Mouse (Mus musculus): Measurements from ENCODE around the gene Aldh2. TPM values are rescaled to one million over a fixed set of nuclear protein-coding genes. Genes with fewer than 3 reads are reported as not detected.

Aldh2 gene
- polyA plus RNA-seq, 1 experiment from 2014 or later: 72.0 TPM

- no peaks in the 10 kb centered on the region for H3K9me3 ChIP-seq (replicated peaks)
- H3K4me2 ChIP-seq: no peak overlapping the region
- no peak for ATAC-seq (ENCODE audit: insufficient number of reproducible peaks, low FRiP score)
- H3K4me3 ChIP-seq: no peak overlapping the region
- peaks cover 15% of the 10 kb centered on the region for H3K36me3 ChIP-seq
- no peak overlapping the region for H3K27ac ChIP-seq (ENCODE audit: poor library complexity, severe bottlenecking)
- H3K4me1 ChIP-seq (replicated peaks): no peaks in the 10 kb centered on the region
- H3K9ac ChIP-seq: no peak overlapping the region
- 78% methylated on average over 11 of the region's 11 CpGs for WGBS
- no peaks in the 10 kb centered on the region for H3K27me3 ChIP-seq (replicated peaks)
Measured at GRCm38 (mm10) chr5:121576927-121577488, 16.6 kb downstream of the Aldh2 start.

- Histone ChIP-seq H3K36me3 (peaks cover 15% of the 10 kb centered on the region), H3K4me1 (replicated peaks) (no peaks in the 10 kb centered on the region), H3K9ac (no peak overlapping the region), H3K27ac (ENCODE audit: poor library complexity, severe bottlenecking) (no peak overlapping the region), H3K9me3 (replicated peaks) (no peaks in the 10 kb centered on the region), H3K4me2 (no peak overlapping the region), H3K4me3 (no peak overlapping the region), H3K27me3 (replicated peaks) (no peaks in the 10 kb centered on the region)
- ATAC-seq (ENCODE audit: insufficient number of reproducible peaks, low FRiP score): no peak
- WGBS: 89% methylated on average over 11 of the region's 11 CpGs
Measured at GRCm38 (mm10) chr5:121575867-121576266, 17.8 kb downstream of the Aldh2 start.

GRCm38 (mm10) chr5:121574145-121574544 is 19.5 kb downstream of the Aldh2 start:
- no peak overlapping the region for H3K9ac ChIP-seq
- no peaks in the 10 kb centered on the region for H3K27me3 ChIP-seq (replicated peaks)
- H3K27ac ChIP-seq (ENCODE audit: poor library complexity, severe bottlenecking): no peak overlapping the region
- H3K4me3 ChIP-seq: no peak overlapping the region
- H3K4me1 ChIP-seq (replicated peaks): no peaks in the 10 kb centered on the region
- H3K9me3 ChIP-seq (replicated peaks): no peaks in the 10 kb centered on the region
- no peak overlapping the region for H3K4me2 ChIP-seq
- H3K36me3 ChIP-seq: peaks cover 13% of the 10 kb centered on the region; the same call in 1 of the 2 replicates
- ATAC-seq (ENCODE audit: insufficient number of reproducible peaks, low FRiP score): no peak
- WGBS: 84% methylated on average over 13 of the region's 13 CpGs

GRCm38 (mm10) chr5:121570787-121571186 is 22.8 kb downstream of the Aldh2 start:
- no peaks in the 10 kb centered on the region for H3K9me3 ChIP-seq (replicated peaks)
- peaks cover 9% of the 10 kb centered on the region; the same call in 1 of the 2 replicates for H3K36me3 ChIP-seq
- H3K27ac ChIP-seq (ENCODE audit: poor library complexity, severe bottlenecking): no peak overlapping the region
- H3K4me2 ChIP-seq: no peak overlapping the region
- WGBS: 52% methylated on average over 1 of the region's 1 CpGs
- H3K27me3 ChIP-seq (replicated peaks): 0 out of 2 replicates have a peak, but pooled peaks cover 3% of the 10 kb centered on the region
- no peak for ATAC-seq (ENCODE audit: insufficient number of reproducible peaks, low FRiP score)
- H3K4me1 ChIP-seq (replicated peaks): peaks cover 11% of the 10 kb centered on the region
- no peak overlapping the region for H3K9ac ChIP-seq
- H3K4me3 ChIP-seq: no peak overlapping the region

GRCm38 (mm10) chr5:121569881-121570420 is 23.7 kb downstream of the Aldh2 start:
- Histone ChIP-seq H3K36me3 (peaks cover 8% of the 10 kb centered on the region; the same call in 1 of the 2 replicates), H3K4me3 (no peak overlapping the region), H3K27me3 (replicated peaks) (0 out of 2 replicates have a peak, but pooled peaks cover 3% of the 10 kb centered on the region), H3K27ac (ENCODE audit: poor library complexity, severe bottlenecking) (no peak overlapping the region), H3K9me3 (replicated peaks) (no peaks in the 10 kb centered on the region), H3K9ac (no peak overlapping the region), H3K4me2 (no peak overlapping the region), H3K4me1 (replicated peaks) (peaks cover 11% of the 10 kb centered on the region)
- ATAC-seq (ENCODE audit: insufficient number of reproducible peaks, low FRiP score): no peak
- WGBS: 76% methylated on average over 9 of the region's 9 CpGs

GRCm38 (mm10) chr5:121566035-121566681 is 27.5 kb downstream of the Aldh2 start:
- H3K4me1 ChIP-seq (replicated peaks): peaks cover 13% of the 10 kb centered on the region
- H3K9me3 ChIP-seq (replicated peaks): no peaks in the 10 kb centered on the region
- H3K4me3 ChIP-seq: no peak overlapping the region
- no peak for ATAC-seq (ENCODE audit: insufficient number of reproducible peaks, low FRiP score)
- WGBS: 88% methylated on average over 16 of the region's 16 CpGs
- H3K4me2 ChIP-seq: no peak overlapping the region
- H3K36me3 ChIP-seq: peaks cover 6% of the 10 kb centered on the region; the same call in 1 of the 2 replicates
- 0 out of 2 replicates have a peak, but pooled peaks cover 3% of the 10 kb centered on the region for H3K27me3 ChIP-seq (replicated peaks)
- no peak overlapping the region for H3K9ac ChIP-seq
- no peak overlapping the region for H3K27ac ChIP-seq (ENCODE audit: poor library complexity, severe bottlenecking)

GRCm38 (mm10) chr5:121564468-121564895 is 29.1 kb downstream of the Aldh2 start:
- 0 out of 2 replicates have a peak, but pooled peaks cover 3% of the 10 kb centered on the region for H3K27me3 ChIP-seq (replicated peaks)
- peak overlapping the region; percentile 39; the same call in 1 of the 2 replicates for H3K9ac ChIP-seq
- 7% methylated on average over 11 of the region's 11 CpGs for WGBS
- peak overlapping the region; percentile 58 for H3K4me2 ChIP-seq
- H3K36me3 ChIP-seq: no peaks in the 10 kb centered on the region
- H3K27ac ChIP-seq (ENCODE audit: poor library complexity, severe bottlenecking): no peak overlapping the region
- H3K4me3 ChIP-seq: peak overlapping the region; percentile 26
- H3K4me1 ChIP-seq (replicated peaks): peaks cover 13% of the 10 kb centered on the region
- ATAC-seq (ENCODE audit: insufficient number of reproducible peaks, low FRiP score): no peak
- no peaks in the 10 kb centered on the region for H3K9me3 ChIP-seq (replicated peaks)

GRCm38 (mm10) chr5:121562436-121562835 is 31.2 kb downstream of the Aldh2 start:
- Histone ChIP-seq H3K4me3 (no peak overlapping the region), H3K4me2 (no peak overlapping the region), H3K36me3 (no peaks in the 10 kb centered on the region), H3K27ac (ENCODE audit: poor library complexity, severe bottlenecking) (no peak overlapping the region), H3K9ac (no peak overlapping the region), H3K27me3 (replicated peaks) (no peaks in the 10 kb centered on the region), H3K4me1 (replicated peaks) (peaks cover 12% of the 10 kb centered on the region), H3K9me3 (replicated peaks) (no peaks in the 10 kb centered on the region)
- 79% methylated on average over 3 of the region's 3 CpGs for WGBS
- no peak for ATAC-seq (ENCODE audit: insufficient number of reproducible peaks, low FRiP score)

- Histone ChIP-seq H3K4me2 (no peak overlapping the region), H3K4me3 (no peak overlapping the region), H3K27ac (ENCODE audit: poor library complexity, severe bottlenecking) (no peak overlapping the region), H3K4me1 (replicated peaks) (peaks cover 11% of the 10 kb centered on the region), H3K9ac (no peak overlapping the region), H3K36me3 (no peaks in the 10 kb centered on the region), H3K9me3 (replicated peaks) (peaks cover 4% of the 10 kb centered on the region), H3K27me3 (replicated peaks) (no peaks in the 10 kb centered on the region)
- ATAC-seq (ENCODE audit: insufficient number of reproducible peaks, low FRiP score): no peak
- 74% methylated on average over 7 of the region's 7 CpGs for WGBS
Measured at GRCm38 (mm10) chr5:121549196-121549595, 44.4 kb downstream of the Aldh2 start.

- Histone ChIP-seq H3K36me3 (no peaks in the 10 kb centered on the region), H3K9me3 (replicated peaks) (peaks cover 4% of the 10 kb centered on the region), H3K9ac (no peak overlapping the region), H3K4me3 (no peak overlapping the region), H3K27me3 (replicated peaks) (no peaks in the 10 kb centered on the region), H3K4me2 (no peak overlapping the region), H3K4me1 (replicated peaks) (peaks cover 19% of the 10 kb centered on the region), H3K27ac (ENCODE audit: poor library complexity, severe bottlenecking) (no peak overlapping the region)
- 82% methylated on average over 3 of the region's 3 CpGs for WGBS
- 0 out of 2 replicates have a peak, but pooled peaks have one; percentile 22 for ATAC-seq (ENCODE audit: insufficient number of reproducible peaks, low FRiP score)
Measured at GRCm38 (mm10) chr5:121547084-121547483, 46.5 kb downstream of the Aldh2 start.

GRCm38 (mm10) chr5:121546530-121546895 is 47.1 kb downstream of the Aldh2 start:
- 0 out of 2 replicates have a peak, but pooled peaks have one; percentile 37 for ATAC-seq (ENCODE audit: insufficient number of reproducible peaks, low FRiP score)
- Histone ChIP-seq H3K9me3 (replicated peaks) (peaks cover 4% of the 10 kb centered on the region), H3K9ac (peak overlapping the region; percentile 99), H3K4me3 (peak overlapping the region; percentile 100), H3K4me2 (peak overlapping the region; percentile 95), H3K27ac (ENCODE audit: poor library complexity, severe bottlenecking) (peak overlapping the region; percentile 91), H3K27me3 (replicated peaks) (no peaks in the 10 kb centered on the region), H3K4me1 (replicated peaks) (peaks cover 19% of the 10 kb centered on the region), H3K36me3 (no peaks in the 10 kb centered on the region)
- 34% methylated on average over 6 of the region's 6 CpGs for WGBS
